Mouse (Mus musculus): ENCODE results near the gene Ubxn7. TPM values are rescaled to one million over a fixed set of nuclear protein-coding genes. Genes with fewer than 3 reads are reported as not detected.

Gene Ubxn7
- polyA plus RNA-seq, 1 experiment: 22.2 TPM

- no peaks in the 10 kb centered on the region for H3K4me1 ChIP-seq (ENCODE audit: control insufficient read depth, insufficient read depth, low read length)
- WGBS: 81% methylated on average over 4 of the region's 4 CpGs
- TF ChIP-seq POLR2A (IDR thresholded peaks at IDR 0.05; ENCODE audit: borderline replicate concordance, extremely low read depth, low read depth, low read length) (no peak), CTCF (IDR thresholded peaks at IDR 0.05; ENCODE audit: insufficient read depth, low read length) (no peak)
- H3K4me3 ChIP-seq (replicated peaks; ENCODE audit: extremely low read depth, low read depth, low read length): no peak overlapping the region
- DNase-seq: no peak
Measured at GRCm38 (mm10) chr16:32371351-32371750, 39.3 kb downstream of the Ubxn7 start.

- Histone ChIP-seq H3K4me1 (ENCODE audit: control insufficient read depth, insufficient read depth, low read length) (no peaks in the 10 kb centered on the region), H3K4me3 (replicated peaks; ENCODE audit: extremely low read depth, low read depth, low read length) (no peak overlapping the region)
- 93% methylated on average over 2 of the region's 2 CpGs for WGBS
- DNase-seq: no peak
- no peak for TF ChIP-seq POLR2A (IDR thresholded peaks at IDR 0.05; ENCODE audit: borderline replicate concordance, extremely low read depth, low read depth, low read length)
- no peak for TF ChIP-seq CTCF (IDR thresholded peaks at IDR 0.05; ENCODE audit: insufficient read depth, low read length)
Measured at GRCm38 (mm10) chr16:32379575-32379974, 47.5 kb downstream of the Ubxn7 start.

GRCm38 (mm10) chr16:32382901-32383300, 50.8 kb downstream of the Ubxn7 start:
- Histone ChIP-seq H3K4me1 (ENCODE audit: control insufficient read depth, insufficient read depth, low read length) (no peaks in the 10 kb centered on the region), H3K4me3 (replicated peaks; ENCODE audit: extremely low read depth, low read depth, low read length) (no peak overlapping the region)
- no peak for DNase-seq
- TF ChIP-seq POLR2A (IDR thresholded peaks at IDR 0.05; ENCODE audit: borderline replicate concordance, extremely low read depth, low read depth, low read length) (no peak), CTCF (IDR thresholded peaks at IDR 0.05; ENCODE audit: insufficient read depth, low read length) (no peak)

GRCm38 (mm10) chr16:32384885-32385284, 52.8 kb downstream of the Ubxn7 start:
- Histone ChIP-seq H3K4me3 (replicated peaks; ENCODE audit: extremely low read depth, low read depth, low read length) (no peak overlapping the region), H3K4me1 (ENCODE audit: control insufficient read depth, insufficient read depth, low read length) (no peaks in the 10 kb centered on the region)
- no peak for DNase-seq
- 79% methylated on average over 2 of the region's 2 CpGs for WGBS
- TF ChIP-seq POLR2A (IDR thresholded peaks at IDR 0.05; ENCODE audit: borderline replicate concordance, extremely low read depth, low read depth, low read length) (no peak), CTCF (IDR thresholded peaks at IDR 0.05; ENCODE audit: insufficient read depth, low read length) (no peak)

- no peak for DNase-seq
- no peak overlapping the region for H3K4me3 ChIP-seq (replicated peaks; ENCODE audit: extremely low read depth, low read depth, low read length)
- WGBS: 73% methylated on average over 3 of the region's 3 CpGs
- no peaks in the 10 kb centered on the region for H3K4me1 ChIP-seq (ENCODE audit: control insufficient read depth, insufficient read depth, low read length)
- TF ChIP-seq POLR2A (IDR thresholded peaks at IDR 0.05; ENCODE audit: borderline replicate concordance, extremely low read depth, low read depth, low read length): no peak
- TF ChIP-seq CTCF (IDR thresholded peaks at IDR 0.05; ENCODE audit: insufficient read depth, low read length): no peak
Measured at GRCm38 (mm10) chr16:32386826-32387225, 54.8 kb downstream of the Ubxn7 start.

GRCm38 (mm10) chr16:32389049-32389448, 57.0 kb downstream of the Ubxn7 start:
- no peaks in the 10 kb centered on the region for H3K4me1 ChIP-seq (ENCODE audit: control insufficient read depth, insufficient read depth, low read length)
- no peak for DNase-seq
- H3K4me3 ChIP-seq (replicated peaks; ENCODE audit: extremely low read depth, low read depth, low read length): no peak overlapping the region
- TF ChIP-seq POLR2A (IDR thresholded peaks at IDR 0.05; ENCODE audit: borderline replicate concordance, extremely low read depth, low read depth, low read length) (no peak), CTCF (IDR thresholded peaks at IDR 0.05; ENCODE audit: insufficient read depth, low read length) (no peak)

GRCm38 (mm10) chr16:32389841-32390240, 57.8 kb downstream of the Ubxn7 start:
- TF ChIP-seq CTCF (IDR thresholded peaks at IDR 0.05; ENCODE audit: insufficient read depth, low read length) (no peak), POLR2A (IDR thresholded peaks at IDR 0.05; ENCODE audit: borderline replicate concordance, extremely low read depth, low read depth, low read length) (no peak)
- H3K4me1 ChIP-seq (ENCODE audit: control insufficient read depth, insufficient read depth, low read length): no peaks in the 10 kb centered on the region
- H3K4me3 ChIP-seq (replicated peaks; ENCODE audit: extremely low read depth, low read depth, low read length): no peak overlapping the region
- DNase-seq: no peak
- WGBS: 78% methylated on average over 3 of the region's 3 CpGs

- WGBS: 89% methylated on average over 3 of the region's 3 CpGs
- no peaks in the 10 kb centered on the region for H3K4me1 ChIP-seq (ENCODE audit: control insufficient read depth, insufficient read depth, low read length)
- no peak for DNase-seq
- TF ChIP-seq POLR2A (IDR thresholded peaks at IDR 0.05; ENCODE audit: borderline replicate concordance, extremely low read depth, low read depth, low read length): no peak
- no peak for TF ChIP-seq CTCF (IDR thresholded peaks at IDR 0.05; ENCODE audit: insufficient read depth, low read length)
- H3K4me3 ChIP-seq (replicated peaks; ENCODE audit: extremely low read depth, low read depth, low read length): no peak overlapping the region
Measured at GRCm38 (mm10) chr16:32390882-32391281, 58.8 kb downstream of the Ubxn7 start.

- H3K4me1 ChIP-seq (ENCODE audit: control insufficient read depth, insufficient read depth, low read length): no peaks in the 10 kb centered on the region
- H3K4me3 ChIP-seq (replicated peaks; ENCODE audit: extremely low read depth, low read depth, low read length): no peak overlapping the region
- TF ChIP-seq POLR2A (IDR thresholded peaks at IDR 0.05; ENCODE audit: borderline replicate concordance, extremely low read depth, low read depth, low read length): no peak
- no peak for TF ChIP-seq CTCF (IDR thresholded peaks at IDR 0.05; ENCODE audit: insufficient read depth, low read length)
- no peak for DNase-seq
- WGBS: 47% methylated on average over 6 of the region's 6 CpGs
Measured at GRCm38 (mm10) chr16:32395679-32396540, 63.9 kb downstream of the Ubxn7 start.

- TF ChIP-seq CTCF (IDR thresholded peaks at IDR 0.05; ENCODE audit: insufficient read depth, low read length): no peak
- TF ChIP-seq POLR2A (IDR thresholded peaks at IDR 0.05; ENCODE audit: borderline replicate concordance, extremely low read depth, low read depth, low read length): no peak
- 46% methylated on average over 3 of the region's 3 CpGs for WGBS
- H3K4me1 ChIP-seq (ENCODE audit: control insufficient read depth, insufficient read depth, low read length): no peaks in the 10 kb centered on the region
- no peak for DNase-seq
- H3K4me3 ChIP-seq (replicated peaks; ENCODE audit: extremely low read depth, low read depth, low read length): no peak overlapping the region
Measured at GRCm38 (mm10) chr16:32396541-32396835, 64.4 kb downstream of the Ubxn7 start.
